In genomic region chr6:84875869-84876268, GRCm38 (mm10) we compare ENCODE assay signal across 35 mouse cellular contexts.
DNase-seq lines count a peak whose midpoint lies in the region; ATAC-seq and TF ChIP-seq lines count a peak whose summit lies in the region.
"Had no signal": no experiment of that assay in that cellular context is flagged by ENCODE, and none has a peak within 500 bp of the region (broad histone marks: within the 10 kb centered on the region; RNA-seq: fewer than 3 reads in every experiment).

No protein-coding gene starts in this region.

- no peak for ATAC-seq in embryonic facial prominence, embryonic 14.5 days (ENCODE audit: low read depth)
- ATAC-seq in limb, embryonic 11.5 days (ENCODE audit: insufficient number of reproducible peaks, low FRiP score, low TSS enrichment, low read depth): peak; percentile 54; the same call in 1 of the 2 replicates
- no peak for ATAC-seq in cerebellum, adult (ENCODE audit: insufficient number of reproducible peaks, low FRiP score, low TSS enrichment)
- no peak for ATAC-seq in intestine, postnatal 0 days
- ATAC-seq: activated CD4-positive, CD25-positive, alpha-beta regulatory T cell, adult 4 months; forebrain, embryonic 13.5 days; inflammation-experienced regulatory T-cells, adult 6 months had no signal

- H3K36me3 ChIP-seq in embryonic facial prominence, embryonic 14.5 days (ENCODE audit: control insufficient read depth, insufficient read depth, low read length): no peaks in the 10 kb centered on the region
- H3K36me3 ChIP-seq in limb, embryonic 11.5 days (ENCODE audit: control insufficient read depth, insufficient read depth, low read length): no peaks in the 10 kb centered on the region
- H3K36me3 ChIP-seq in intestine, postnatal 0 days (ENCODE audit: control insufficient read depth, insufficient read depth): no peaks in the 10 kb centered on the region
- H3K36me3 ChIP-seq: G1E; heart, embryonic 12.5 days; hindbrain, embryonic 13.5 days; liver, embryonic 15.5 days; lung, embryonic 15.5 days; stomach, embryonic 15.5 days had no signal

- no peak overlapping the region for H3K4me2 ChIP-seq in embryonic facial prominence, embryonic 14.5 days (ENCODE audit: low read depth, low read length)
- H3K4me2 ChIP-seq in limb, embryonic 11.5 days (ENCODE audit: low read depth, severe bottlenecking): no peak overlapping the region
- H3K4me2 ChIP-seq in intestine, postnatal 0 days (replicated peaks; ENCODE audit: low read depth): no peak overlapping the region
- H3K4me2 ChIP-seq: forebrain, embryonic 13.5 days; heart, embryonic 12.5 days; hindbrain, embryonic 13.5 days; liver, embryonic 15.5 days; lung, embryonic 15.5 days; stomach, embryonic 15.5 days had no signal

- H3K4me3 ChIP-seq in gastrocnemius, adult 2 months: no peak overlapping the region
- no peak overlapping the region for H3K4me3 ChIP-seq in embryonic facial prominence, embryonic 14.5 days (ENCODE audit: low read depth, low read length)
- H3K4me3 ChIP-seq in limb, embryonic 11.5 days (ENCODE audit: low read depth, low read length): no peak overlapping the region
- no peak overlapping the region for H3K4me3 ChIP-seq in intestine, postnatal 0 days (ENCODE audit: low read depth, low read length)
- H3K4me3 ChIP-seq: erythroblast, embryonic 14.5 days; forebrain, embryonic 13.5 days; heart, embryonic 12.5 days; hindbrain, embryonic 13.5 days; left cerebral cortex, adult 2 months; liver, embryonic 15.5 days; lung, embryonic 15.5 days; megakaryocyte, embryonic 14.5 days; stomach, embryonic 15.5 days had no signal

- H3K9me3 ChIP-seq in embryonic facial prominence, embryonic 14.5 days (ENCODE audit: control insufficient read depth, low read length): no peaks in the 10 kb centered on the region
- H3K9me3 ChIP-seq in limb, embryonic 11.5 days (ENCODE audit: control insufficient read depth, low read length): no peaks in the 10 kb centered on the region
- no peaks in the 10 kb centered on the region for H3K9me3 ChIP-seq in intestine, postnatal 0 days (ENCODE audit: control insufficient read depth)
- H3K9me3 ChIP-seq: forebrain, embryonic 13.5 days; G1E; heart, embryonic 12.5 days; hindbrain, embryonic 13.5 days; liver, embryonic 15.5 days; lung, embryonic 15.5 days; megakaryocyte, embryonic 14.5 days; stomach, embryonic 15.5 days had no signal

- no peaks in the 10 kb centered on the region for H3K27me3 ChIP-seq in embryonic facial prominence, embryonic 14.5 days (replicated peaks; ENCODE audit: control insufficient read depth, insufficient read depth, low read length)
- no peaks in the 10 kb centered on the region for H3K27me3 ChIP-seq in limb, embryonic 11.5 days (ENCODE audit: control insufficient read depth, insufficient read depth, low read length)
- no peaks in the 10 kb centered on the region for H3K27me3 ChIP-seq in intestine, postnatal 0 days (replicated peaks; ENCODE audit: control insufficient read depth, insufficient read depth, low read length)
- H3K27me3 ChIP-seq: CH12.LX; forebrain, embryonic 13.5 days; heart, embryonic 12.5 days; hindbrain, embryonic 13.5 days; liver, embryonic 15.5 days; lung, embryonic 15.5 days; megakaryocyte, embryonic 14.5 days; stomach, embryonic 15.5 days had no signal

- no peak overlapping the region; the same call in 1 of the 2 replicates for H3K27ac ChIP-seq in gastrocnemius, adult 2 months
- peak overlapping the region; percentile 39; the same call in 1 of the 2 replicates for H3K27ac ChIP-seq in embryonic facial prominence, embryonic 14.5 days (replicated peaks; ENCODE audit: low read depth, low read length)
- peak overlapping the region; percentile 66 for H3K27ac ChIP-seq in limb, embryonic 11.5 days (replicated peaks; ENCODE audit: low read depth, low read length)
- no peak overlapping the region for H3K27ac ChIP-seq in intestine, postnatal 0 days (ENCODE audit: low read depth, low read length)
- H3K27ac ChIP-seq: forebrain, embryonic 13.5 days; hindbrain, embryonic 13.5 days; kidney, postnatal 0 days; left cerebral cortex, adult 2 months; liver, embryonic 15.5 days; lung, embryonic 15.5 days; stomach, embryonic 15.5 days had no signal

- DNase-seq in gastrocnemius, adult 2 months: peak; percentile 21
- no peak for DNase-seq in gastrocnemius, postnatal 36 days
- DNase-seq in embryonic facial prominence, embryonic 14.5 days (ENCODE audit: low spot score): peak; percentile 16
- DNase-seq in limb, embryonic 11.5 days (ENCODE audit: low spot score): peak; percentile 30
- DNase-seq in skeletal muscle tissue, adult 2 months (ENCODE audit: low read depth, low spot score): peak; percentile 39
- DNase-seq in c-Kit-positive CD71-positive TER-119-positive erythroid progenitor cells, embryonic 14.5 days (ENCODE audit: low spot score): no peak
- DNase-seq: adrenal gland, postnatal 10 days; B cell, adult 2 months; cerebellum, adult 9-11 months; gastrocnemius, postnatal 14 days; heart, adult 18-20 months; heart, postnatal 10 days; kidney, adult 2 months; layer of hippocampus, adult 9-11 months; liver; lung, postnatal 36 days; midbrain, embryonic 14.5 days; thymus, adult 18-20 months; thymus, postnatal 4 days had no signal

- intact Hi-C loops in gastrocnemius, adult 2 months (cut with DNase I): no loop called here
- intact Hi-C loops in gastrocnemius, postnatal 36 days (cut with DNase I): no loop called here

- H3K4me1 ChIP-seq in embryonic facial prominence, embryonic 14.5 days (ENCODE audit: control insufficient read depth, insufficient read depth, low read length): no peaks in the 10 kb centered on the region
- 0 out of 2 replicates have a peak, but pooled peaks cover 4% of the 10 kb centered on the region for H3K4me1 ChIP-seq in limb, embryonic 11.5 days (ENCODE audit: control insufficient read depth, insufficient read depth, low read length)
- H3K4me1 ChIP-seq in intestine, postnatal 0 days (replicated peaks; ENCODE audit: control insufficient read depth, insufficient read depth, low read length): no peaks in the 10 kb centered on the region
- H3K4me1 ChIP-seq: forebrain, embryonic 13.5 days; liver, embryonic 15.5 days; lung, embryonic 15.5 days; stomach, embryonic 15.5 days had no signal

- H3K9ac ChIP-seq in embryonic facial prominence, embryonic 14.5 days (ENCODE audit: low read depth, low read length): no peak overlapping the region
- no peak overlapping the region for H3K9ac ChIP-seq in limb, embryonic 11.5 days (ENCODE audit: low read length)
- H3K9ac ChIP-seq in intestine, postnatal 0 days (ENCODE audit: low read depth, low read length): no peak overlapping the region
- H3K9ac ChIP-seq: forebrain, embryonic 13.5 days; heart, embryonic 12.5 days; hindbrain, embryonic 13.5 days; liver, embryonic 15.5 days; lung, embryonic 15.5 days; stomach, embryonic 15.5 days had no signal

- 46% methylated on average over 5 of the region's 5 CpGs for WGBS in embryonic facial prominence, embryonic 14.5 days
- whole genome bisulfite sequencing in limb, embryonic 11.5 days: 42% methylated on average over 5 of the region's 5 CpGs
- 79% methylated on average over 5 of the region's 5 CpGs for WGBS in intestine, postnatal 0 days

- TF ChIP-seq CTCF in gastrocnemius, adult 2 months (IDR thresholded peaks at IDR 0.05): no peak
- no peak for TF ChIP-seq CTCF in intestine, postnatal 0 days (IDR thresholded peaks at IDR 0.05; ENCODE audit: low read depth)

Comparison
In these comparisons a context has a peak if more than half of its experiments do, and no peak if none do; other contexts are left out.
1. DNase-seq: peak in gastrocnemius, adult 2 months (single experiment), embryonic facial prominence, embryonic 14.5 days (single experiment), limb, embryonic 11.5 days (single experiment) and skeletal muscle tissue, adult 2 months (single experiment); none in gastrocnemius, postnatal 36 days (0 of 2) and c-Kit-positive CD71-positive TER-119-positive erythroid progenitor cells, embryonic 14.5 days (single experiment).
2. H3K27ac ChIP-seq: peak in embryonic facial prominence, embryonic 14.5 days (single experiment) and limb, embryonic 11.5 days (single experiment); none in gastrocnemius, adult 2 months (single experiment) and intestine, postnatal 0 days (single experiment).